Mouse (Mus musculus) urinary bladder, postnatal 25 days (tissue): ENCODE data around the gene Jup.
"Not testable (repeated sequence)": the region's sequence is repeated elsewhere in the genome, so short reads cannot be mapped to it uniquely, and the experiment has no call there.

Source experiments
- DNase-seq: peaks from one replicate; pipeline ENCODE4 v3.0.0; 2022; ENCODE audit warnings: low spot score

Gene Jup

DNA sequence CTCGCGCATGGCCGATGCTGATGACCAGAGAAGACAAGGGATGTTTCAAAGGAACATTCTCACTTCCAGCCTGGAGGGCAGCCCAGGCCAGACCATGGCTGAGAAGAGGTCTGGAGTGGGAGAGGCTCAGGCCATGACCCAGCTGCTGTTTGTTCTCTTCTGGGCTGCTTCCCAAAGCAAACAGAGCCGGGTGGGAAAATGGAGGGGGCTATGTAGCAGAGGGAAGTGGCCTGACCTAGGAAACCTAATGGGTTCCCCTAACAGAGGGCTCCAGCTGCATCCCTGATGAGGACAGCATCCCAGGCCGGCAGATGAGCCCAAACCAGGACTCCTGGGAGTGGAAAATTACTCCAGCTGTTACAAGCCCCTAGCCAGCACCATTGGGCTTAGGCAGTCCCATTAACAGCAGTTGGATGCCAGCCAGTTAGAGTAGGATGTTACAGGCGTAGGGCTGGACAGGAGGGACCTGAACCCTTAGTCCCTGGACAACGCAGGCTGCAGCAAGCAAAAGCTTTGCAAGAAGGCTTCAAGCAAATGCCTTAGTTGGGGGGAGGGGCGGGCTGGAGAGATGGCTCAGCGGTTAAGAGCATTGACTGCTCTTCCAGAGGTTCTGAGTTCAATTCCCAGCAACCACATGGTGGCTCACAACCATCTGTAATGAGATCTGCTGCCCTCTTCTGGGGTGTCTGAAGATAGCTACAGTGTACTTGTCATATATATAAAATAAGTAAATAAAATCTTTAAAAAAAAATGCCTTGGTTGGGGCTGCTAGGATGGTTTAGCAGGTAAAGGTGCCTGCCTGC is 6.3 kb downstream of the Jup start:
- DNase-seq = no peak

DNA sequence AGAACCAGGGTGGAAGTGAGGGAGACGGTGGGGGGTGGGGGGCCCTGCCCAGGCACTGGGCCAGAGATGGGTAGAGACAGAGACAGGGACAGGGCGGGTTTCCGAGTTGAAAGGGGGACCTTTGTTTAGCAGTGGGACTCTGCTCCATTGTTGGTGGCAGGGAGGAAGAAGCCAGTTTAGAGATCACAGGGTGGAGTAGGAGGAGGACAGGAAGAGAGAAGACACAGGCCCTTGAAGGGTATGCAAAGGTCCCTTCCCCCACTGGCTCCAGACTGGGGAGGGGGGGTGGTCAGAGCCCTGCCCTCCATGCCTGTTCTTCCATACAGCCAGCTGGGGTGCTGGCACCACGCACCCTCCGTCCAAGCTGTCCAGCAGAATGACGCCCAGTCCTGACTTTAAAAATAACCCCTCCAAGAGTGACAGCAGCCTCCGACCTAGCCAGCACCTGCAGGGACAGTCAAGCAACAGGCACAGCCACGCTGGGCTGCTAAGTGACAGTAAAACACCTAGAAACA is 7.6 kb downstream of the Jup start:
- DNase-seq = no peak

GRCm38 (mm10) chr11:100388588-100388987 is 9.0 kb downstream of the Jup start:
- no peak for DNase-seq

DNA sequence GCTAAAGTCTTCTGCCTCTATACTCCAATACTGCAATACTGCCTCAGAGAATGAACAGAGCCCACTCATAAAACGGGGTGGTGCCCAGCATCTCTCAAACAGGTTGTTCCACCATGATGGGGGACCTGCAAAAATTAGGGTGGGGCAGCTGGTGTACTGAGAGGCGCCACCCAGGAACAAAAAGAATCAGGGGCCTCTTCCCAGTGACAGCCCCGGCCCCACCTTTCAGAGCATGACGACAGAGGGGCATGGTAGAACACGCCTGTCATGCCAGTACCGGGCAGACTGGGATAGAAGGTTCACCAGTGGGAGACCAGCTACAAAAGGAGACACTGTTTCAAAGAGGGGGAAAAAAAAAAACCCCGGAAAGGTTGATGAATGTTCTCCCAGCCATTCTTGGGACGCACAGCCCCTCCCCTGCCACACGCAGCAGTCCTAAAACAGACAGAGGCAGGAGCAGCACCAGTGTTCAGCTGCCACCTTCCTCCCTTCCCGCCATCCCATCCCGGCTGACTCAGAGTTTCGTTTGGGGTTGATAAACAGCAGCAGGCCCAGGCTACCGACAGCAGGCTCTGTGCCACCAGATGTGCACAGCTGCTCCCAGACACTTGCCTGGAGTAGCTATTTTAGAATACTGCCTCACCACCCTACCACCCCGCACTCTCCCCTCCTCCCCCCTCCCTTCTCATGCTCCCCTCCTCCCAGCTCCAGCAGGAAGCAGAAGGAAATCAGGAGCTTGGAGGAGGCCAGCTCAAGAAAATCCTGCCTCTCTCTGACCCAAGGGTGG is 9.8 kb downstream of the Jup start:
- DNase-seq = no peak

- no peak for DNase-seq
Measured at GRCm38 (mm10) chr11:100387111-100387510, 10.5 kb downstream of the Jup start.

DNA sequence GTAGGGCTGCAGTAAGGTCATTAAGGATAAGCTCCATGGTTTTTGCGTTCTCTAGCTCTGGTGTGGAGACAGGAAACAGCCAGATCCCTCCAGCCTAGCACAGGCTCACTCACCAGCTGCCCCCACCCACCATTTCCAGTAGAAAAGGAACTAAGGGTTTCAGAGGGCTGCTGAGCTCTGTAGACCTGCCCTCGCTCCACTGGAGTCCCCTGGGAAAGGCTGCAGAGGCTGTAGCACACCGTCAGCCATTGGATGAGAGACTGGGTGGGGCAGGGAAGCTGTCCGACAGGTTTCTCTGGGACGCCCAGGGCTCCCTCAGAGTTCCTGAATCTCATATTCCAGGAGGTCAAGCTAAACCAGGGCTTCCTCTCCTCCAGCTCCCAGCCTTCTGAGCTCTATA is 11.0 kb downstream of the Jup start:
- DNase-seq = no peak

DNA sequence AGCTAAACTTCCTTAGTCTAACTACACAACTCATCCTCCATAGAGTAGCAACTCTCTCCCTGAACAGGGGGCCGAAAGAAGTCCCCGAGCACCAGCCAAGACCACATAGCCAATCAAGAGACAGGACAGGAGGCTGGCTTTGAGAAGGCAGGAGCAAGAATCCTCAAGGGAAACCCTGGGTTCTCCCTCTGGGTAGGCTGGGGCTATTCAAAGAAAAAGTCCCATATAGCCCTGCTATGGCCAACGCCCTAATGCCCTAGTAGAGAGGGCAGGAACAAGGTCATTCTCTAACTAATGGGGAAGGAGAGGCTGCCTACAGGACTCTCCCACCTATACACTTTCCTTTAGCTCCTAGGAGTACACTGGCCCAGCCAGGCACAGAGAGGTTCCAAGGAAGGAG is 12.5 kb downstream of the Jup start:
- DNase-seq = no peak

- DNase-seq = no peak
Measured at GRCm38 (mm10) chr11:100382682-100383081, 14.9 kb downstream of the Jup start.

DNA sequence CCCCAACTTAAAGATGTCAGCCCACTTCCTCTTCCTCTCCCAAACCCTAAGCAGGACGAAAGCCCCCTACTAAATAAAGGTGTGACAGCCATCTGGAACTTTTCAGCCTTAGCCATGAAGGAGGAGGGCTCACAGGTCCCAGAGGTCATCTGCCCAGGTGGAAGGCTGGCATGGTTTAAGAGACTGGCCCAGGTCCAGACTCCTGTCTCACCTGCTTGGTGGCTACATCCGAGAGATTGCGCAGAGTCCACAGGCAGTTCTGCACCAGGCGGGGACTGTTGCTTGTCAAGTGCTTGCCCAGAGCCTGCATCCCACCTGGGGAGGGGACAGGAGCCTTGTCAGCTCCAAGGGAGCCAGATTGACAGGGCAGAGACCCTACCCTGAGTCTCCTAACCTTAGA is 18.3 kb downstream of the Jup start:
- DNase-seq = no peak

DNA sequence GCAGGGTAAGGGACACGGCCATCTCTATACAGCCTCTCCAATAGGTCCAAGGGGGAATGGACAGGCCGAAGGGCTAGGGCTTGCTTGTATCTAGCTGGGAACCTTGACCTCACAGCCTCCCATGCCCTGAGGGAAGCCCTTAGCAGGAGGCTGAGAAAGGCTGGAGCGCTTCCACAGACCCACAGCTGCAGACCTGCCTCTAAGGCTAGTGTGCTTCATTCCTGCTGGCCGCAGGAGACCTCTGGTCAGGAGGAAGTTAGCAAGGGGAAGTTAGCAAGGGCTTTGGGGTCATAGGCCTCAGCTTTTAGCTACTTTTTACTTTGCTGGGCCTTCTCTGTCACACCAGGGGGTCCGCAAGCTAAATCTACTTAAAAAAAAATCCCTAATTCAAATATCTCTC is 19.1 kb downstream of the Jup start:
- DNase-seq = no peak

- no peak for DNase-seq
Measured at GRCm38 (mm10) chr11:100377989-100378388, 19.6 kb downstream of the Jup start.

GRCm38 (mm10) chr11:100376746-100377389 is 20.7 kb downstream of the Jup start:
- DNase-seq = no peak

GRCm38 (mm10) chr11:100376005-100376404 is 21.6 kb downstream of the Jup start:
- DNase-seq = no peak

DNA sequence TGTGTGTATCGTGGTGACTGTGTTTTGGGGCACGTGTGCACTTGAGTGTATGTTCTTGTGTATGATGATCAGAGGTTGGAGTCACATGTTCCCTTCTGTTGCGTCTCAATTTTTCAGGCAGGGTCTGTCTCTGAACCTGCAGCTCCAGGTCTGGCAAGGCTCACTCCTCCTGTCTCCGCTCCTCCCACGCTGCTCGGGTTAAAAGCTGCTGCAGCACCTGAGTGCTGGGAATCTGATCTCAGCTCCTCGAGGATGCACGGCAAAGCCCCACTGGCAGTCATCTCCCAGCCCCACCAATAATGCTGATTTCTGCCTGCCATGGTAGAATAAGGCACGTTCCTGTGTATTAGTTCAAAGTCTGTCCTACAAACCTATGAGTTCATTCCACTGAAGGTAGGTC is 22.4 kb downstream of the Jup start:
- DNase-seq = no peak

GRCm38 (mm10) chr11:100371981-100372558 is 25.5 kb downstream of the Jup start:
- DNase-seq = no peak

- no peak for DNase-seq
Measured at GRCm38 (mm10) chr11:100369822-100370221, 27.7 kb downstream of the Jup start.

DNA sequence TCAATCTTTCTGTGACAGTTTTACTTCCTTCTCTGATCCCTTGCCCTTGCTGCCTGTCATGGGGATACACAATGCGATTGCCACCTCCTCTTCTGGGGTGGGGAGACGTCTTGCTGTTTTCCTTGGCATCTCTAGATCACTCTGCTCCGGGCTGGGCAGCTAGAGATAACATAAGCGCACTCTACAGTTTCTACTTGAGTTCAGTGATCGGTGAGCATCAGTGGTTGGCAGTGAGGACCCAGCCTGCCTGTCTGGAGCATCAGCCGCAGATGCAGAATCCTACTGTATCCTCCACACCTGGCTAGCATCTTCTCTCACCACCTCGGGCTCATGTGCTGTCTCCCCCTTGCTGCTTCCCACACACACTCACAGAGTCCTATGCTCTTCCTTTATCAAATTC is 28.4 kb downstream of the Jup start:
- no peak for DNase-seq

DNA sequence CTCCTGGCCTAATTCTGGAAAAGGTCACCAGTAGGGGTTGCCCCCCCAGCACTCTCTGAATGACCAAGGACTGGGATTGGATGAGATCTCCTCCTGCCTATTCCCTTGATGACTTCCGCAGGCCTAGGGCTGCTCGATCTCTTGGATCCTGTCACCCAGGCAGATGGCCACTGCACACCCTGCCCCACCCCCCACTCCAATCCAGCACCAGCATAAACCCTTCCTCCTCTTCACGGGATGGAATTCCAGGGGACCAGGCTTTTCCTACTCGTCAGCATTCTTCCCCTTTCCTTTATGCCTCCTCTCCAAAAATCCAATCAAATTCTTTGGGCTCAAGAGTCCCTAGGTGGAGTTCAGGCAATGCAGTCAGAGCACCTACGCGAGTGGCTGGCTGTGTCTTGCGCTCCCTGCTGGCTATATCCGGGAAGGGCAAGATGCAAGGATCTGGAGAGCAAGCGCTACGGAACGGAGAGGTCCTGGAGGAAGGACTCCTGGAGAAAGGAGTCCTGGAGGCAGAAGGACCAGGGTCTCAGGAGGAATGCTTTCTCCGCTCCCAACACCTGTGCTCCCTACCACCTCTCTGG is 34.5 kb downstream of the Jup start:
- peak; percentile 61 for DNase-seq

DNA sequence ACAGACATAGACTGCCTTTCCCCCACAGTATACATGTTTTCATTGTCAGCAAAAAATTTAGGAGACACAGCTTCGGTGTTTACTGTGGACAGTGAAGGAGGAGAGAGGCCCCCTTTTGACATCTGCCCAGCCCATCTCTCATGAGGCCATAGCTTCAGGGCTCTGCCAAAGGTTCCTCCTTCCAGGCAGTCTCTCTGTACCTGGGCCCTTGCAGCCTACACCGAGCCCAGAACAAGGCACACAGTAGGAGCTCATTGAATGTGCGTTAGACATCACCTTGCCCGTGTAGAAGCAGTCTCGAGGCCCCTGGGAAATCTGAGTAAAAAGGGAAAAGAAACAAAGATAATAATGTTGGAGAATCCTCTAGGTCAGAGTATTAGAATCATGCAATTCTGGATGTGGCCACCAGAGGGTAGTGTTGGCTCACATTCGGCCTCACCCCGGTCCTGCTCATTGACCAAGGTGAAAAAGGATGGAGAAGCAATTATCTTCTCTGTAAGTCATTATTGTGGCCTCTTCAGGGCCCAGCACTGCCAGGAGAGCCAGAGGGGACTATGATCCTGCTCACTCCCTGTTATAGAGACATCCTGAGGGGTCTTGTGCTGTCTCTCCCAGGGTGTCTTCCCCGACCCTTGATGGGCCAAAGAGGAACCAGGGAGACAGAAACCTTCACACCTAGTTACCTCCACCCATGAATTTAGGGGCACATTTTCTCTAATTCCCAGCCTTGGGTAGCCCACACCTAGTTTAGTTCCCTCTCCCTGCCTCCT is 35.2 kb downstream of the Jup start:
- peak; percentile 73 for DNase-seq

DNA sequence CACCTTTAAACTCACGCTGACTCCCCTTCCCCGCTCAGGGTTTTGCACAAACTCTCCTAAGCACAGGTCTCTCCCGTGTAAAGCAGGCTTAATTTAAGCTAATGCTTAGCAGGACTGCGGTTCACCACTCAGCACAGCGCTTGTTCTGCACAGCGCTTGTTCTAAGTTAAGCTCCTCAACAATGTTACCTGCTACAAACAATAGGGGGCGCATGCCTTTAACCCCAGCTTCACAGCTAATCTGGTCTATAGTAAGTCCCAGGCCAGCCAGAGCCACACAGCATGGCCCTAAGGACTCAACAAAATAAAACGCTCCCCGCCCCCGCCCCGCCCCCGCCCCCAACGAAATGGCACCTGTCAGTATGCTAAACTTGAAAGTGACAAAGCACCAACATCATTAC is 36.5 kb downstream of the Jup start:
- not testable (repeated sequence) for DNase-seq

GRCm38 (mm10) chr11:100360175-100360574 is 37.4 kb downstream of the Jup start:
- no peak for DNase-seq
